Mouse (Mus musculus): ENCODE results near the gene Lonrf3.
A peak's percentile ranks its signal among the peaks of the same experiment; 100 is the strongest.

The Lonrf3 gene

DNA sequence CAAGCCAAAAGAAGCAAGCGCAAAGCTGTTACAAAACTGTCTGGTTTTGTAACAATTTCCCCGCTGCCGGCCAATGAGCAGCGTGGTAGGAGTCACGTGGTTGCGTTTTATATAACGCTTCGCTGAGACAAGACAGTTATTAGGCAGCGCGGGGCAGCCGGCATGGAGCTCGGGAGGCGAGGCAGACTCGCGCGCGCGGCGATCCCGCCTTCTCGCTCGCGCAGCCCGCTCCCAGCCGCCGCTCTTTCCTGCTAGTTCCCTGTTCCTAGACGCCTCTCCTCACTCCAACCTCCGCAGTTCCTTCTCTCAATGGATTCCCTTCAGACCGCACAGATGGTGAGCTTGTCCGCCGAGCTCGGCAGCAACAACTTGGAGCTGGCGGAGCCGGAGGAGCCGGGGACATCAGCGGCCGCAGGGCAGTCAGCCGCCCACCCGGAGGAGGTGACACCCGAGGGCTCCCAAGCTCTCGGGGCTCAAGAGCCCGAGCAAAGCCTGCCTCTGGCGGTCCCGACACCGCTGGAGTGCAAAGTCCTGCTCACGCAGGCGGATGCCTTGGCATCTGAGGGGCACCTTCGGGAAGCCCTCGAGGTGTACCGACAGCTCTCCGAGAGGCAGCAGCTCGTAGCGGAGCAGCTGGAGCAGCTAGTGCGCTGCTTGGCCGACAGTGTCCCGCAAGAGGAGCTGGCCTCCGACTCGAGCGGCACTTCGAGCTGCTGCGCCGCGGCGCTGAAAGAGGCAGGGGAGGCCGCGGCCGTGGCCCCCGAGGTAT, at the start of gene Lonrf3:
Lonrf3 (plus strand) TSS at position 83 of the 769 bp plus-strand sequence.
- peak in 1 of 2 experiments; percentile 19 for DNase-seq

DNA sequence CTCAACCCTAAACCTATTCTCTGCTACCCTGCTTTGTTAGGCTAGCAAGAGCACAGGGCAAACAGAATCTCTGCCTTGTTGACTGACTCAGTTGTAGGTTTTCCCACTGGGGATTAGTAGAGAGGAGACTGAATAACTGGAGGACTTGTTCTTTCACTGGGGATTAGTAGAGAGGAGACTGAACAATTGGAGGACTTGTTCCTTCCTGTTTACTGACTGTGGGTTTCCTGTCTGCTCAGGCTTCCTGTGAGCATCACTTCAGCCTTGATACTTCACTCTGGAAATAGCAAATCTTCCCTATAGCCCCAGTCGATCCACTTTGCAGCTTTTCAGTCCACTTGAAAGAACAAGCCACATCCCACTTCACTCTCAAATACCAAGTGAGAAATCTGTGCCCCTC, 49.4 kb upstream of the Lonrf3 start:
- no peak for DNase-seq

GRCm38 (mm10) chrX:36311420-36311819, 16.7 kb upstream of the Lonrf3 start:
- no peak for DNase-seq

DNA sequence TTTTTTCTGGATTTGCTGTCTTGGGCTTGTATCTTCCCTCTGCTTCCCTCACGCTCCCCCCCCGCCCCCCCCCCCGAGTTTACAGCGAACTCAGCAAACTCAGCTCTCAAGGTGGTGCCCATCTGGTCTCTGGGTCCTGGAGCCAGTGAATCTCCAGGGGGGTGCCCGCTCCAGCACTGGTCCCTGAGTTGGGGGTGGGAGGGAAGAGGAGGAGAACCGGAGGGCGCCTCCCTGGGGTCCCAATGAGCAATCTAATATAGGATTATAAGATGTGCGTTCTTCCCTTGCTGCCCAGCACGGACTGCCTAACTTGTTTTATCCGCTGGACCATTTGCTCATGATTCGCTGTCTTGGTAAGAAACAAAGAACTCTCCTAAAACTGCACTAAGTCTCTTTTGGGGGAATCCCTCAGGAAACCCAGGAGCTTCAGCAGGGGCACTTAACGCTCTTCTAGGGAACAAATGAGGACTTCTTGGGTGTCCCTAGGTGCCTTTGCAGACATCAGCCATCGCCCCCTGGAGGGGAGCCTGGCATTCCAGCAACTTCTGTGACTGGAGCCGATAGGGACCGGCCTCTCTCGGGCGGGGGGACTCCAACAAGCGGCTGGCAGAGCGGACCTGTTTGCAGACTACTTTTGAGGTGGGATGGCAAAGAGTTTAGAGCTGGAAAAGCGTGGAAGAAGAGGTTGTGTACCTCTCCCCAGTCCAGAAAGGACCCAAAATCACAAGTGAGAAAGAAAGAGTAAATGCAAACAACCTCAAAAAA, 480 bp upstream of the Lonrf3 start:
- DNase-seq = peak in 1 of 2 experiments; percentile 1

DNA sequence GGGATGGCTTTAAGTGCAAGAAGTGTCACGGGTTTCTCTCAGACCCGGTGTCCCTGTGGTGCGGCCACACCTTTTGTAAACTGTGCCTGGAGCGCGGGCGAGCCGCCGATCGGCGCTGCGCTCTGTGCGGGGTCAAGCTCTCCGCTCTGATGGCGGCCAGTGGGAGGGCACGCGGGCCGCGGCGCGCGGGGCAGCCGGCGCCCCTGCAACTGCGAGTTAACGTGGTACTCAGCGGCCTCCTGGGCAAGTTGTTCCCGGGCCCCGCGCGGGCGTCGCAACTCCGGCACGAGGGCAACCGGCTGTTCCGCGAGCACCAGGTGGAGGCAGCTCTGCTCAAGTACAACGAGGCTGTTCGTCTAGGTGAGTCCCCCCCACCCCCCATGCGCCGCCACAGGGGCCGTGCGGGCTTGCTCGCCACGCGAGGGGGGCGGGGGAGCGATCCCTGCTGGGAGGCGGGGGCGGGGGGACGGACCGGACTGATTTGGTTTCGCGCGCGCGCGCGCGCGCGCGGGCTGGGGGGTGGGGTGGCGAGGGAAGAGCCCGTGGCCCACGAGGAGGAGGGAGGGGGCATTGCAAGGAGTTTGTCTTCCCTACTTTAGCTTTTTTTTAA, 992 bp downstream of the Lonrf3 start:
- DNase-seq = peak in 1 of 2 experiments; percentile 2

DNA sequence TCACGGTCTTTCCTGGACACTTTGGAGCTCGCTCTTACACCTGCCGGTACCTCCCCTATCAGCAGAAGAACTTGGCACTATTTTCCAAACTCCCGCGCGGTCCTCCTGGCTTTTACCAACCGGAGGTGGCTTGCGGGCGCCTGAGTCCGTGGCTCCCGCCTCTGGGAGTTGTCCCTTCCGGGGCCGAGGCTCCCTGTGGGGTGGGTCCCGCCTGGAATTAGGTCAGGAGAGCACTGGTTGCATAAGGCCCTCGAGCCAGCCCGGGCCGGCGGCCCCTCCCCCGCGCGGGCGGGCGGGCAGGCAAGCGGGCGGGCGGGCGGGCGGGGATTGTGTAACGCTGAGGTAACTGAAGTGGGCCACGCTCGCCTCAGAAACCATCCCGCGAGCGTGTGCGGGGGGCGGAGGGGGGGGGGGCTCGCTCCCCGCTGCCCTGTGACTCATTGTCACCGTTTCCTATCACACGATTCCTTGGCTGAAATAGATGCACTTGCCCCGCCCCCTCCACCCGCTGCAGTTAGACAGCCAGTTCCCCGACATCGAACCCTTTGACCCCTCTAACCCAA, 1.8 kb downstream of the Lonrf3 start:
- DNase-seq = peak in 1 of 2 experiments; percentile 2

DNA sequence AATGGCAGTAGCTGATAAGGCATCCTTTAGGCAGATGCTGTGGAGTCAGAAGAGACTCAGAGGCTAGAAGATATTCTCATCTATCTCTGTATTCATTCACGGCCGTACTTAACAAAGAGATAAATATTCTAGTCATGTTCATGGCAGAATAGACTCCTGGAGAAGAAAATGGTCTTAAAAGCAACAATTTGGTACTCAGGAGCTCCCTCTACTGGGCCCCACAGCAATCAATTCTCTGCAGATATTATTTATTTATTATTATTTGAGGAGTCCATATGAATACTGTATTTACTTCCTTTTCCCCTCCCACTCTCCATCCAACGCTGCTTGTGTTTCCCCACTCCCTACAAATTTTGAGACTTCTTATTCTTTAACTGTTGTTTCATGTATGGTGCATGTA, 24.3 kb downstream of the Lonrf3 start:
- peak in 1 of 2 experiments; percentile 5 for DNase-seq

GRCm38 (mm10) chrX:36385340-36385739, 57.2 kb downstream of the Lonrf3 start:
- DNase-seq = no peak

DNA sequence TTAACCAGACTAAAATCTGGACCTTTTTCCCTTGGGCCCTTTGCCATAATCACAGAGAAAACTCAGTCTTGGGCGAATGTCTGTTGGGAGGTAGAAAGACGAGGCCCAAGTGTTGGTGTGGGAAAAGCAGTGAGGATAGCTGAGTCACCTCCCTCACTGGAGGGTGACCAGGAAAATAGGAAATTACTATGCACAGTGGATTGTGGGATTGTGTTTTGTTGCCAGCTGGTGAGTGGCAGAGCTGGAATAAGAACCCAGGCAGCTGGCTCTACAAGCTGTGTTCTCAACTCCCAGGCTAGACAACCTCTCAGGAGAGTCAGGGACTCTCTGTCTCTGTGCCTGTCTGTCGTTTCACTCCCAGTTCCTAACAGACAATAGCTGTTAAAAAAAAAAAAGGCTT, 61.8 kb downstream of the Lonrf3 start:
- no peak for DNase-seq

GRCm38 (mm10) chrX:36390503-36390902, 62.4 kb downstream of the Lonrf3 start:
- no peak for DNase-seq

DNA sequence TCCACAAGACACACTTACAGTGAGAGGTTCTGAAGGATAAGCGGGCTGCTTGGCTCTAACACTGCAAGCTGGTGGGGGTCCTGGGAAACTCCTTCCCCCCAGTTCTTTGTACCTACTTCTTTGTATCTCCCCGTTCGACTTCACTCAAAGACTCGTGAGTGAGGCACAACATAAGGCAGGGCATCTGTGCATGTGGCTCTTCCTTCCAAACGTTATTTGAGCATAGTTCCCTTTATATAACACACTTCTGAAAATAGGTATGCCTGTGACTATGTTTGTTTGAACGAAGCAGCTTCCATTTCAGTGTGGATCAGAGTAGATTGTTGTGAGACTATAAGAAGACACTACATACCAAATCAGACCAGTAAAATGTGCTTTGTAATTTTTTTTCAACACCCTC, 64.5 kb downstream of the Lonrf3 start:
- DNase-seq = no peak

GRCm38 (mm10) chrX:36393279-36393678, 65.1 kb downstream of the Lonrf3 start:
- DNase-seq = no peak

- no peak for DNase-seq
These were observed 72.8 kb downstream of the Lonrf3 start, which contains the start of gene Gm6268 for GRCm38 (mm10) chrX:36400980-36401379. TSS of gene Gm6268 (plus strand) at chrX:36401280.

DNA sequence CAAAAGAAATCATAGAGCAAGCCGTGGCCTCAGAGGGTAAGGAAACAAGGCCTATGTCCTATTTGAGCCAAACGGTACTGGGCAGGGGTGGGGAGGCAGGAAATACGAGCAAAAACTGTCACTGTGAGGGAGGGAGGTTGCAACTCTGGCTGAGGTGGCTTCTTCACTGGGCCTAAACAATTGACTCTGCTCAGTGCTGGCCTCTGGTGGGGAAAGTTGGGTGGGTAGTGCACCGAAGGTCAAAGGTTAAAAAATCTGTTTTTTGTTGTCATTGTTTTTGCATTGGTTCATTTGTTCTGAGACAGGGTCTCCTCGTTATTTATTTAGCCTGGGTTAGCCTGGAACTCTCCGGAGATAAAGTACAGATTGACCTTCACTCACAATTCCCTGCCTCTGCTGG, 74.2 kb downstream of the Lonrf3 start:
- peak in 1 of 2 experiments; percentile 2 for DNase-seq
